Mouse (Mus musculus): ENCODE measurements around the gene Vma21. TPM values are rescaled to one million over a fixed set of nuclear protein-coding genes. Genes with fewer than 3 reads are reported as not detected.

Vma21 gene
- 75.7 and 78.7 TPM in 2 replicates for polyA plus RNA-seq (2015; fragmentation: Nextera tagmentation; extraction: Ambion mirVana)

DNA sequence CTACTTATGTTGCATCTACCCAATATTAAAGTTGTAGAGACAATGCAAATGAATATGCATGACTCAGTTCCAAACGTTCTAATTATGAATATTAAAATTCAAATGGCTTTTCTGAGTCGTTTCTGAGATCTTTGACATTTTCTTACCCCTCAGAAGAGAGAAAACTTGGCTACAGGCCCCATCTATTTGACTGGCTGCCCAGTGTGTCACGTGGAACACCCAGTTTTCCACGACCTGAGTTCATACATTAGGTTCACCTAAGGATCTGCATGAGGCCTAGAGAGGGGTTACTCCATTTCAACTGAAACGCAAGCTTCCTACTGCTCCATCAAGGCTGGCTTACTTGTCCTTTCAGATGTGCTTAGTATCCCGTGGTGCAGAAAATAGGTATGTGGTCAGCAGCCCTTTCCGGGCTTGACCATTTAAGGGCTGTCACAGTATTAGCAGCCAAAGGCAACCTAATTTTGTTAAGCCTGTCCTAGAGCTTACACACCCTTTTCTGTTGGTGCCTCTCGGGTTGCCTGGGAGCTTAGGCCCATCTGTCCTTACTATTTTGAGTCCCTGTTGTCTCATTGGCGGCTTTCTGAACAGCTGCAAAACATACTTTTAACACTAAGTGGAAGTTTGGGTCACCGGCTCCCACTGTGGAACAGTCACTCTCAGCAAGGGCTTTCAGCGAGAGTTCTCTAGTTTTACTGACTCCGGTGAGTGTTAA is at the start of gene Vma21:
Vma21 (plus strand) TSS at position 294 of the 715 bp plus-strand sequence.
- no peak for DNase-seq (ENCODE audit: low spot score)

DNA sequence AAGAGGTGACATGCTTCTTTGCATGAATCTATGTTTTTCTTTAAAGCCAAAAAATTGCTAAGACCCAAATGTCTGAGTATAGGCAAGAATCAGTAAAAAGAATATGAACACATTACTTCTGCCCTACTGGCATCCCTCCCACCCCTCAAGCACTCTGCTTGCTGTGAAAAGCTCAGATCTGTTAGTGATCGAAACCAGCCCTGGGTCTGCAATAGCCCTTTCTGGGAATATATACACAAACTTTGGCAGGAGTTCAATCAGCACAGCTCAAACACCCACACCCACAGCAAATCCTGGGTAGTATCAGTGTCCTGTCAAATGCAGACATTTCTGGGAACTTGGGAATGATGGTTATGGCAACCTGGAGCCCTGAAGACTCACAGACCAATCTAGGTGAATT is 47.8 kb upstream of the Vma21 start:
- DNase-seq (ENCODE audit: low spot score) = no peak

DNA sequence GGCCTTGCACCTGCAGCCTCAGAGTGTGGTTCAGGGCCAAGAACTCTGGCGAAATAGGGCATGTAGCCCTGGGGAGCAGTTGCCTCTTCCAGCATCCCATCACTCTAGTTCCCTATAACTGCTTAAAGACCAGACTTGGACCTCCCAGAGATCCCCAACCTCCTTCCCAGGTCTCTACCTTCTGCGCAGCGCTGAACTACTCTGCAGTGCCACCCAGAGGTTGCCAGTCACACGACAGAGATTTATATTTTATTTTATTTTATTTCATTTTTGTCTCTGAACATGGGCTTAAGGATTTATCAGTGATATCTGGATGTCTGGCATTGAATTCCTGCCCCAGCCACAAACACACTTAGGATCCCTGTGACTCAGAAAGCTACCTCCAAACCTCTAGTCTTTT is 24.6 kb upstream of the Vma21 start:
- DNase-seq (ENCODE audit: low spot score) = no peak

DNA sequence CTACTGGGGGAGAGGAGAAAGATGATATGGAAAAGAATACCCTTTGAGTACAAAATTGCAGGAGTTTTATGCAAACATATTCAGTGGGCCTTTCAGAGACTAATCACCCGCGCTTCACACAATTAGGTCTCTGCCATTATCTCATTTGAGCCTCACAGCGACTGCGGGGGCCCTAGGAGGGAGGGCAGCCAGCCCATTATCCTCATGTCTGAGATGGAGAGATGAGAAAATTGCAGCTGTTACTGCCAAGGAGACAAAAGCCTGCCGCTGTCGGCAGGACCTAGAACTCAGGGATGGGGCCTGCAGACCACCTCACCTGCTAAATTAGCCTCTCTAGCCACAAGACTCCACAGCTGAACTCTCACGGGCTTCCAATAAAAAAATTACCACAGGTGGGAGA is 18.0 kb upstream of the Vma21 start:
- no peak for DNase-seq (ENCODE audit: low spot score)

DNA sequence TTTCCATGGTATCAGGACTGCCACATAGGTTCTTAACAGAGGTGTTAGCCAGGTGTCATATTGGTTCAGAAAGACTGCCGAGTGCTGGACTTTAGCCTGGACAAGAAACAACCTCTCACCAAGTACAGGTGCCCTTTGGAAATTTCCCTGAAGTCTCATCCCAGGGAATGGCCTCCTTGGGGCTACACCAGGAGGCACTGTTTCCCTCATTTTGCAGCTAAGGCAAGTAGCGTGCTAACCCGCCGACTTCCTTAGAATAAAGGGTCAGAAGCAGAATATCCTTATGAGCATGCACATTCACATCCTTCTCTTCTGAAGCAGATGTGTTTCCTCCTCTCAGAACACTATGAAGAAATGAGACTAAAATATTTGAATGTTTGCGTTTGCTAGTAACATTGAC is 16.8 kb upstream of the Vma21 start:
- no peak for DNase-seq (ENCODE audit: low spot score)

DNA sequence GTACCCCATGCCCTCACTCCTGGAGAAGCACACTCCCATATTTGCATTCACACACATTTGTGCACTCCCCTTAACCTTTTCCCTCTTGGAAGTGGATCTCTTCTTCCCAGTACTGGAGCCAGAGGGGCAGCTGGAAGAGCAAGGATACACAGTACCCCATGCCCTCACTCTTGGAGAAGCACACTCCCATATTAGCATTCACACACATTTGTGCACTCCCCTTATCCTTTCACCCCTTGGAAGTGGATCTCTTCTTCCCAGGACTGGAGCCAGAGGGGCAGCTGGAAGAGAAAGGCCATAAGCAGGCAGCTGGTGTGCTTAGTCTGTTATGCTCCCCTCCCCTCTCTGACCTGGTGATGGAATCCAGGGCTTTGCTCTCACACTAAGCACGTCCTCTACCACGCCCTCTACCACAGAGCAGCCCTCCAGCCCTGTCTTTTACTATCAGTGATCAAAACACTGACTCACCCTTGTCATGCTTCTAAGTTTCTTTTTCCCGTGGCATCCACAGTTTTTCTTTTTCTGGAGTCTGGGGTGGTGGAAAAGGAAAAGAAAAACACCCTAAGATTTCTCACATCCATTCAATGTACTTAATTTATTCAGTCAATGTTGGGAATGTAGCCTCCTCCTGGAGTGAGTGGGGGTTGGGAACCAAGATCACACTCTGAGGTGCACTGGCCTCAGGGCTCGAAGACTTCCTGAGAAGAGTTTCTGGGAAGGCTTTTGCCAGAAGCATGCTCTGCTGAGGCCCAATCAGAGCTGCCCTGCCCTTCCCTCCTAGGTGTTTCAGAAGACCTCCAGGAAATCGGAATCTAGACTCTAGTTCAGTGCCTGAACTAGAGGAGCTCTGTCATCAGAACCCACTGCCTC is 3.5 kb upstream of the Vma21 start:
- no peak for DNase-seq (ENCODE audit: low spot score)

DNA sequence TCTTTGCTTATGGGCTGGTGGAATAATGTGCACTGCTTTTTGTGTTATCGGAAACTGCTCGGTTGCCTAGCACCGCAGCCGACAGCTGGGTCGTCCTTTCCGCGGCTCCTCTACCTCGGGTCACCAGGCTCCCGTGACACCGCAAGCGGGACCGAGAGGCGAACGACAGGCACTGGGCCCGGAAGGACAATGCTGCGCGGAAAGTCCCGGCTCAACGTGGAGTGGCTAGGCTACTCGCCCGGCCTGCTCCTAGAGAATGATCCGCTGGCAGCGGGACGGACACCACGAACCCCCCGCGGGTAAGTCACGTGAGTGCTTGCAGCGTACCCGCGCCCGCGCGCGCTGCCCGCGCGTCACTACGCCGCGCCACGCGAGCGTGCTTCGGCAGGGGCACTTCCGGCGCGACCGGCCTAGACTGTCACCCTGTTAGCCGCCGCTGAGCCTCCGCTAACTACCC is 705 bp downstream of the Vma21 start:
- peak; percentile 86 for DNase-seq (ENCODE audit: low spot score)

DNA sequence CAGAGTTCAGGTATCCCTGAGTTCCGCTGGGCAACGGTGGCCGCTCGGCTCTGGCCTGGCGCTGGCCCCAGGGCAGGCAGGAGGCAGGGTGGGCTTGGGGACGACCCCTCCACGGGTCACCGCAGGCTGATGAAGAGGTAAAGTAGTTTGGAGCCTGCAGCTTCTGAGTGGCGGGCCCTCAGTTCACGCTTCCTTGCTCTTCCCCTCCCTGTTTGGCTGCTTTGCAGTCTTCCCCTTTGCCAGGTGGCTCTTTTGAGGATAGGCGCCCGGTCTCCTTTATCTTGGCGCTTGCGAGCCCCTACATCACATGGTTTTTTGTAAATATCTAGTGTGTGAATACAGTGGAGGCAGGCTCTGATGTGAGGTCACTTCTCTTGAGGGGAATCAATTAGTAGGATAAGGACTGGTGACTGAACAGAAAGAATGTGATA is 1.2 kb downstream of the Vma21 start:
- no peak for DNase-seq (ENCODE audit: low spot score)

DNA sequence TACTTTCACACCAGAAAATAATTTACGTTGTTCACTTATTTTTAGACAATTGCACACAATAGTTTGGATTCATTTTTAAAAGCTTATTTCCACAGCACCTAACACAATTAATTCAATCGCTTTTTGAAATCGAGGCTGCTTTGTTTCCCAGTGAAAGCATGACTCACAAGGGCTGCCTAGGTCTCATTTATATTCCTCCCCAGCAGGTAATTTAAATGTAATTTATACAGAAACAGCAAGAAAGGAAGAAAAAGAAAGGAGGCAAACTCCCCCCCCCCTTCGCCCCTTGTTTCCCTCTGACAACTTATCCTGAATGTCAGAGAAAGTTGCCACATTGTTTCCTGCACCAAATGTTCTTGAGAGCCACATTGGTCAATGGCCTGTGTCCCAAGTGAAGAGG is 23.2 kb downstream of the Vma21 start:
- no peak for DNase-seq (ENCODE audit: low spot score)

DNA sequence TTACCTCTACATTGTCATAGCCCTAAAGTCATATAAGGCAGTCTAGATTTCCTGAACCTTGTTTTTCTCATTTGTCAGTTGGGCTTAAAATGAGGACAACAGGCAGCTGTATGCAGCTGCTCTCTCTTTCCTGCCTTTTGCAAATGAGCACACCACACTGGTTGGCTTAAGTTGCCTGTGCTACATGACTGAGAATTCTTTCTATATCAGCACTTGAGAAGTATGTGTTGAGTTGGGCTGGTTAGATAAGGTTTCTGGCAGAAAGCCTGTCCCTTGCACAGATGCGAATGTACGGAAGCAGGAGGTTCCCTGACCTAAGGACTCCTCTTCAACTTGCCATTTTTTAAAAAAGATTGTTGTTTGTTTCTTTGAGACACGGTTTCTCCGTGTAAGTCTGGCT is 31.0 kb downstream of the Vma21 start:
- DNase-seq (ENCODE audit: low spot score) = no peak

DNA sequence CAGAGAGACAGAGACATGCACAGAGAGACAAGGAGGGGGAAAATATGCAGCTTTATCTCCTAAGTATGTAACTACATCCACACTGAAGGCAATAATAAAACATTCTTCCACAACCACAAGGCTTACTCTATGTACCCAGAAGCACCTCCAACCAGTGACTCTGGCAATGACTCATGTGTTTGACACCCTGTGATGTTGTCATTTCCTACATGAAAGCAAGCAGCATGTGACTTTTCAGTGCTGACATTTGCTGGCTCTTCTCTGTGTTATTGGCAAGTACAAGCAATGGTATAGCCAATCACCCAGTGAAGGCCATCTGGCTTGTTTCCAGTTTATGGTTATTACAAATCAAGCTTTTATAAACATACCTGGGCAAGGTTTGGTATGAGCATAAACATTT is 38.1 kb downstream of the Vma21 start:
- no peak for DNase-seq (ENCODE audit: low spot score)

Other genes with a start within 250 kb of the Vma21 start
- gene Gpr50, start 152.3 kb upstream of the Vma21 start, polyA plus RNA-seq (2015; fragmentation: Nextera tagmentation; extraction: Ambion mirVana) = 0.48 and 1.3 TPM in 2 replicates
- 0.09 and 0.14 TPM in 2 replicates for gene Gm1141, start 105.1 kb downstream of the Vma21 start, polyA plus RNA-seq (2015; fragmentation: Nextera tagmentation; extraction: Ambion mirVana)
- gene Prrg3, start 146.7 kb downstream of the Vma21 start, polyA plus RNA-seq (2015; fragmentation: Nextera tagmentation; extraction: Ambion mirVana) = 1.7 TPM in 2 replicates
- gene Fate1, start 157.1 kb downstream of the Vma21 start, polyA plus RNA-seq (2015; fragmentation: Nextera tagmentation; extraction: Ambion mirVana) = not detected in 2 replicates
- 0.17 and 0.27 TPM in 2 replicates for gene Cnga2, start 175.9 kb downstream of the Vma21 start, polyA plus RNA-seq (2015; fragmentation: Nextera tagmentation; extraction: Ambion mirVana)